Mouse (Mus musculus): Measurements from ENCODE around the gene Aldh3a1. TPM values are rescaled to one million over a fixed set of nuclear protein-coding genes. Genes with fewer than 3 reads are reported as not detected.
"Not testable (repeated sequence)": the region's sequence is repeated elsewhere in the genome, so short reads cannot be mapped to it uniquely, and the experiment has no call there.

Aldh3a1 gene
- total RNA-seq, 2 experiments from 2014 or later: 2.1 to 2.6 TPM

DNA sequence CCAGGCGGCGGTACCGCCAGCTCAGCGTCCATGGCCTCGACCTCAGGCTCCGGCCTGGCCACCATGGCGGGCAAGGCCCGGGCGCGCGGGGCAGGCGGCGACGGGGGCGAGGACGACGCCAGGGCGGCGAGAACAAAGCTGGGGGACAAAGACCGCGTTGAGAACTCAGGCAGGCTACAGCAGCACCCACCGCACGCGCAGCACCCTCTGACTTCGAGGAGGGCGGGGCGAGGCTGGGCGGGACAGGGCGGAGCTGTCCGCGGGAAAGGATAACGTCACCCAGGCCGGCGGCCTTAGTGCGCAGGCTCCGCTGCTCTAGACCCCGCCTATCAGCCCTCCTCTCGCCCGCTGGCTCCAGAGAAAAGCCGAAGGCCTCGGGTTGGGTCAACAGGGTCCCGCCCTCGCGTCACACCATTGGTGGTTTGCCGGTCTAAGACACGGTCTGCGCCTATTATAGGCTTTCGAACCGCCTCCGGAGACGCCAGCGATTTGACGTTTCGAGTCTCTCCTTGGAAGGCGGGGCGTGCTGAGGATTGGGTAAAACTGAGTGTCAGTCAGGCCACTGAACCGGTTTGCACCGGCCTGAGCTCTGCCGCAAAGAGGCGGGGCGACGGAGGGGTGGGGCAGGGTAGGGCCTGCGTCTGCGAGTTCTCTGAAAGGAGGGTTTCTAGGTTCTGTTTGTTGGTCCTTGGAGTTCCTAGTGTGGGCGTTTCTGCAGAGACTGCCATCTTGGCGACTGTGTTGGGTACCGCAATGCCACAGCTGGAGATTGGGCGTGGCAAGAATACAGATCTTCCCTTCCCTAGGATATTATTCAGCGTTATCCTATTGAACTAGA, 32.3 kb upstream of the Aldh3a1 start, which contains the start of gene Usp22:
Gene Usp22, minus strand, starts transcription at position 235 of the 838 bp plus-strand sequence.
- intact Hi-C loops (cut with DNase I): loop anchor here (5.0 kb wide), 1 partner anchor 232 kb away; no protein-coding TSS in a partner anchor
- H3K27ac ChIP-seq: peak within 1 kb of the TSS; percentile 99
- no peak; the same call in 1 of the 2 replicates for TF ChIP-seq CTCF (IDR thresholded peaks at IDR 0.05)
- H3K4me3 ChIP-seq: peak within 1 kb of the TSS; percentile 81
- DNase-seq (ENCODE audit: extremely low spot score in 1 of 2, low spot score in 2 of 2): peak; percentile 99

DNA sequence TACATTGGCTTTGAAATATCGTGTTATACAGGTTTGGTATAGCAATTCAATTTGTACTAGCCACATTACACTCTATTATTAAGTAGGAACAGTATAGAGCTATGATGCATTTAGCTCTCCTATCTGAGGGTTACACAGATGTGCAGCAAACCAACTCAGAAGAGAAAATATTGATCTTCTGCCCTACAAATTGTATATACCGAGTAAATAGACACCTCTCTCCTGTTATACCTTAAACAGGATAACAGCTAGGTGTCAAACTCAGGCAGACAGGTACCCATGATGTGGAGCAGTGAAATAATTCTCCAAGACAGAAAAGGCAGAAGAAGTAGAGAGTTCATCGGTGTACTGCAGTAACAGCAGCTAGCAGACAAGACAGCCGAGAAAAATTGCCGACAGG, 31.6 kb upstream of the Aldh3a1 start:
- DNase-seq (ENCODE audit: extremely low spot score in 1 of 2, low spot score in 2 of 2): no peak
- intact Hi-C loops (cut with DNase I): loop anchor here (5.0 kb wide), 1 partner anchor 232 kb away; no protein-coding TSS in a partner anchor
- Histone ChIP-seq H3K4me3 (peak overlapping the region; percentile 43), H3K27ac (peak overlapping the region; percentile 81; the same call in 1 of the 2 replicates)
- no peak for TF ChIP-seq CTCF (IDR thresholded peaks at IDR 0.05)

DNA sequence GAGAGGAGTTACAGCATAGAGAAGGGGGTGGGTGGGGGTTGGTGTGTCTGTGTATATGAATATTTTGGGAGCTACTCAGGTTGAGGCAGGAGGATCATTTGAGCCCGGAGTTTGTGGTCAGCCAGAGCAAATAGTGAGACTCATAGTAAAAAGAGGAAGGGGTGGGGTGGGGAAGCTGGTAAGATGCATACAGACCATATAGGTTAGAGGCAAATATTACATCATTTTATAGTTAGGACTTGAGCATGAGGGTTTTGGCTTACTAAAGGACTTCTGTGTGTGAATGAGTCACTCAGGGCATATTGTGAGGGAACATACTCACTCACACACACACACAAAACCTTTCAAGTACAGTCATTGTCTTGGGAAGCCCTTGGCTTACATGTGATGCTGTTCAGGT, 31.0 kb upstream of the Aldh3a1 start:
- TF ChIP-seq CTCF (IDR thresholded peaks at IDR 0.05): no peak
- intact Hi-C loops (cut with DNase I): loop anchor here (5.0 kb wide), 1 partner anchor 231 kb away; no protein-coding TSS in a partner anchor
- DNase-seq (ENCODE audit: extremely low spot score in 1 of 2, low spot score in 2 of 2): no peak
- Histone ChIP-seq H3K4me3 (no peak overlapping the region), H3K27ac (no peak overlapping the region)

GRCm38 (mm10) chr11:61180361-61180760, 27.0 kb upstream of the Aldh3a1 start:
- intact Hi-C loops (cut with DNase I): no loop called here
- Histone ChIP-seq H3K27ac (no peak overlapping the region), H3K4me3 (no peak overlapping the region)
- TF ChIP-seq CTCF (IDR thresholded peaks at IDR 0.05): no peak
- no peak for DNase-seq (ENCODE audit: extremely low spot score in 1 of 2, low spot score in 2 of 2)

GRCm38 (mm10) chr11:61181624-61182023, 25.7 kb upstream of the Aldh3a1 start:
- no peak for TF ChIP-seq CTCF (IDR thresholded peaks at IDR 0.05)
- H3K27ac ChIP-seq: no peak overlapping the region
- intact Hi-C loops (cut with DNase I): no loop called here
- no peak overlapping the region for H3K4me3 ChIP-seq
- no peak for DNase-seq (ENCODE audit: extremely low spot score in 1 of 2, low spot score in 2 of 2)

DNA sequence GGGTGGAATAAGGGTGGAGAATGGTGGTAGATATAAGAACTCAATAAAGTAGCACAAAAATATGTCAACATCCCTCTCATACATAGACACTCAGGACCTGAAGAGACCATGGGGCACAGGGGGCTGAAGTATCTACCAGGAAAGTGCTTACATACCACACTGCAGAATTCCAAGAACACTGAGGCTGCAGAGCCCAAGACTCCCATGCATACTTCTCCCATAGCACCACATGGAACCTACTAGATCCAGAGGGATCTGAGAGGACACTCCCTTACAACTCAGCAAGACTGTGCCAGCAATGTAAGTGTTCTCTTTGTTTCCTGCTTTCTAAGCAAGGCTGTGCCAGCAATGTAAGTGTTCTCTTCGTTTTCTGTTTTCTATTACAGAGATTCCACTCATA, 23.5 kb upstream of the Aldh3a1 start:
- intact Hi-C loops (cut with DNase I): no loop called here
- Histone ChIP-seq H3K4me3 (no peak overlapping the region), H3K27ac (no peak overlapping the region)
- DNase-seq (ENCODE audit: extremely low spot score in 1 of 2, low spot score in 2 of 2): no peak
- TF ChIP-seq CTCF (IDR thresholded peaks at IDR 0.05): no peak

DNA sequence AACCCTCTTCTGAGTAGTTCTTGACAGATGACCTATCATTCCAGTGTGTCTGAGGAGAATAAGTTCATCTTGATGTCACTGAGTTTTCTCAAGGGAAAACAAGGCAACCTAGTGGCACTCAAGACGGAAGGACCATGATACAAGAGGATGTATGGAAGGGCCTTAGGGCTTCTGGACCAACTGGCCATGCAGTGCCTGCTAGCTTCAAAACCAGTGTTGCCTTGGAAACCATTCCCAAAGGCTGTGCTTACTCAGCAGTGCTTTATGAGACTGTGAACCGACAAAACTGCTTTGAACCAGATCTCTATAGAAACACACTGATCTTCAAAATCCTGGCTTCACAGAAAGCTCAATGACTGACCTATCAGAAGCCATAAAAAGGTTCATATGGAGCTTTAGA, 16.6 kb upstream of the Aldh3a1 start:
- Histone ChIP-seq H3K27ac (no peak overlapping the region), H3K4me3 (no peak overlapping the region)
- no peak for DNase-seq (ENCODE audit: extremely low spot score in 1 of 2, low spot score in 2 of 2)
- no peak for TF ChIP-seq CTCF (IDR thresholded peaks at IDR 0.05)
- intact Hi-C loops (cut with DNase I): loop anchor here (5.0 kb wide), 3 partner anchors 157 to 427 kb away; no protein-coding TSS in a partner anchor

GRCm38 (mm10) chr11:61192123-61192522, 15.2 kb upstream of the Aldh3a1 start:
- intact Hi-C loops (cut with DNase I): loop anchor here (5.0 kb wide), 3 partner anchors 155 to 425 kb away; no protein-coding TSS in a partner anchor
- not testable (repeated sequence) for H3K4me3 ChIP-seq; H3K27ac ChIP-seq; DNase-seq (ENCODE audit: extremely low spot score in 1 of 2, low spot score in 2 of 2)

DNA sequence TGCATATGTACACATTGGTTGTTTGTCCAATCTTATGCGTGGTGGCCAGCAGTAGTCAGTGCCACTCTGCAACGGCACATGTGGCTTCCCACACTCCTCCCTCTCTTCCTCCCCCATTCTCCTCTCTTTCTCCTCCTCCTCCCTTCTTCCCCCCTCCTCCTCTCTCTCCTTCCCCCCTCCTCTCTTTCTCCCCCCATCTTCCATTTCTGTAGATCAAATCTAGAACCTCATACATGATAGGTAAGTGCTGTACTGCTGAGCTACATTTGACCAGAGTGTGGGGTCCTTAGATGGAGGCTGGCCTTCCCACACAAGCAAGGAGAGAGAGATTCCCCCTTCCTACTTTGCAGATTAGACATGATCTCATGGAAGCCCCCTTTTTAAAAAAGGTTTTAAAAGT, 14.6 kb upstream of the Aldh3a1 start:
- no peak for TF ChIP-seq CTCF (IDR thresholded peaks at IDR 0.05)
- DNase-seq (ENCODE audit: extremely low spot score in 1 of 2, low spot score in 2 of 2): no peak
- H3K4me3 ChIP-seq: no peak overlapping the region
- intact Hi-C loops (cut with DNase I): loop anchor here (1.0 to 5.0 kb wide), 5 partner anchors 155 to 425 kb away; no protein-coding TSS in a partner anchor
- H3K27ac ChIP-seq: no peak overlapping the region

DNA sequence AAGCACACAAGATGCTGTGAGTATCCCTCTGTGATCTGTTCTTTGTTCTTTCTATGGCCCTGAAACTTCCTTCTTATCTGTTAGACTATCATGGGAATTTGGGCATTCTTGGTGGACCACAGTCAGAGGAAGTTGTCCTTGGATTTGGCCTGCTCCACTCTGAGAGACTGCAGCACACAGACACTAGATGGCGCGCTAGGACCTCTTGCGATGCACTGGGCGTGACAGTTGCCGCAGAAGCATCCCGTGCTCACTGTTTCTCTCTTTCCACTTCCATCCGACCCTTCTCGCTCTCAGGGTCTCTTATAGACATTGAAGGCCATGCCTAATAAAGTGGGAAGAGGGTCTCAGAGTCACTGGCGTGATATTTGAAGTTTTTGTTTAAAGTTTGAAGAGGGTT, 13.9 kb upstream of the Aldh3a1 start:
- TF ChIP-seq CTCF (IDR thresholded peaks at IDR 0.05): peak; percentile 98
- peak; percentile 73 to 85 for DNase-seq (ENCODE audit: extremely low spot score in 1 of 2, low spot score in 2 of 2)
- intact Hi-C loops (cut with DNase I): loop anchor here (1.0 to 5.0 kb wide), 5 partner anchors 154 to 424 kb away; no protein-coding TSS in a partner anchor
- no peak overlapping the region for H3K27ac ChIP-seq
- no peak overlapping the region for H3K4me3 ChIP-seq

DNA sequence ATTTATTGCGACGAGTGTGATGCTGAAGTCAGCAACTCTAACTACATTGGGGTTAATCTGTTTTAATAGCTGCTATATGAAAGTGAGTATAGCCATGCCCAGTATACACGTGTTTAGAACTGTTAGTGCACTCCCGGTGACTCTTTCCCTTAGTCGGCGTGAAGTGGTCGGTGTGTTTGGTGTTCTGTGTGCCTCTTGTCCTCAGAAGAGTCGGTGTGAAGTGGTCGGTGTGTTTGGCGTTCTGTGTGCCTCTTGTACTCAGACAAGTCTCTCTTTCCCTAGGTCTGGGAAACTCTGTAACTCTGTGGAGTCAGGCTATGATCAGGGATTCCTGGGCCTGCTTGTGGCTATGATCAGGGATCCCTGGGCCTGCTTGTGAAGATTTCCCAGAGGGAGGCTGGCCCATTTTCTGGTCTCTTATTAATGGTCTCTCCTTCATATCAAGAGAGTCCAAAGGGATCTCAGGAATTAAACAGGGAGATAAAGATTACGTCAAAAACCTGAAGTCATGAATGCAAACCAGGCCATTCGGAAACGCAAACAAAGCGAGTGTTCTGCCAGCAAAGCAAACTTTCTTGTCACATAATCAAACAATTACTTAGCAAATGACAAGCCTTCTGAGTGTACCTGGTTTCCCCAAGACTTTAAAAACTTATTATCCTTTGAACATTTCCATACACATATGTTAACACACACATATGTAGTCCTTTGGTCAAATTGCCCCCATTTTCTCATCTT, 10.6 kb upstream of the Aldh3a1 start:
- TF ChIP-seq CTCF (IDR thresholded peaks at IDR 0.05): no peak
- Histone ChIP-seq H3K27ac (no peak overlapping the region), H3K4me3 (no peak overlapping the region)
- no peak for DNase-seq (ENCODE audit: extremely low spot score in 1 of 2, low spot score in 2 of 2)
- intact Hi-C loops (cut with DNase I): loop anchor here (5.0 kb wide), 1 partner anchor 521 kb away; no protein-coding TSS in a partner anchor

DNA sequence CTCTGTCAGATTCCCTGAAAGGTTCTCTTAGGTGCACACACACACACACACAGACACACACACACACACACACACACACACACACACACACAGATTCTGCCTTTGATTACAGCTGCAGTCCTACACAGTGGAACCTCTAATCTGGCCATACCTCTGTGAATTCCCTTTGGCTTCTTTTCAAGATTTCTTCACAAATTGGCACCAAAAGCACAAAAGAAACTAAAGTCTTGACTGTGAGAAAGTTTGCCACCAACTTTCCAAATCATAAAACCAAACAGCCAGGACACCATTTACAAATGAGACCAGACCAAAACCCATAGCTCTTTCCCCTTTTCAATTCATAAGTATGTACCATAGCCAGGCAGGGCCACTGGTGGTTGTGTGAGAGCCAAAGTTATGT, 9.4 kb upstream of the Aldh3a1 start:
- H3K27ac ChIP-seq: no peak overlapping the region
- intact Hi-C loops (cut with DNase I): loop anchor here (5.0 kb wide), 1 partner anchor 519 kb away; no protein-coding TSS in a partner anchor
- no peak for DNase-seq (ENCODE audit: extremely low spot score in 1 of 2, low spot score in 2 of 2)
- no peak overlapping the region for H3K4me3 ChIP-seq
- TF ChIP-seq CTCF (IDR thresholded peaks at IDR 0.05): no peak

Data from left cerebral cortex, adult 2 months (tissue).